Mouse (Mus musculus): ENCODE data around the gene Tmem217.

DNA sequence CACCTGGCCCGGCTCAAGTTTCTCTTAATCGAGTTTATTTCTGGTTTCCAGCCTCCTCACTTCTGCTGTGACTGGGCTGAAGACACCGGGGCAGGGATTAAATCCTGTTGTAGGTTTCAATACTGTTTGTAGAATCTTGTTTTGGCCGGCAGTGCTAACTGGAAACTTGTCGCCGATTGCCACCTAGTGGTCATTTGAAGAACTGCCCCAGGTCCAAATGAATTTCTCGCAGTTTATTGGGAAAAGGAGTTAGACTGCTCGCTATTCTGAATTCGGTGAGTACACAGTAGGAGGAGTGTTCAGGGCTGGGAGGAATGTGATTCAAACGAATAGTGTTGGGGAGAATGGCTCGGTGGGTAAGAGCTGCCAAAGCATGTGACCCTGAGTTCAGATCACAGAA, 37.8 kb downstream of the Tmem217 start:
- no peak for TF ChIP-seq EP300 (IDR thresholded peaks at IDR 0.05; ENCODE audit: insufficient read depth, low read depth, low read length)
- no peak for TF ChIP-seq POLR2A (IDR thresholded peaks at IDR 0.05; ENCODE audit: insufficient read depth, low read length)

Data from ES-Bruce4 (cell line).